Mouse (Mus musculus) MEL (cell line): ENCODE data around the gene Gm12185. TPM values are rescaled to one million over a fixed set of nuclear protein-coding genes. Genes with fewer than 3 reads are reported as not detected.

Source experiments
- DNase-seq: peaks from one replicate; pipeline ENCODE4 v3.0.0; 2011; ENCODE audit warnings: low read depth, low spot score
- H3K27ac ChIP-seq: 2 replicates; pipeline ENCODE4 v1.5.1; 2012; ENCODE audit warnings: low read depth, mild to moderate bottlenecking, control low read depth, low read length, moderate library complexity; ENCODE audit not compliant: control insufficient read depth
- H3K27me3 ChIP-seq, 2 experiments: fragments of 150-350 bp in 1 of 2; sonication (generic) in 1 of 2; 2 replicates each; pipeline ENCODE4 v1.6.1; 2012; ENCODE audit warnings: low read length in 2 of 2, mild to moderate bottlenecking in 2 of 2, improper control_type of control experiment in 1 of 2, moderate library complexity in 1 of 2; ENCODE audit not compliant: insufficient read depth in 2 of 2, control insufficient read depth in 1 of 2
- H3K36me3 ChIP-seq, 2 experiments: 2 replicates each; pipeline ENCODE4 v1.6.1; 2012 to 2014; ENCODE audit warnings: low read length in 2 of 2, improper control_type of control experiment in 1 of 2, inconsistent platforms in 1 of 2, mild to moderate bottlenecking in 1 of 2; ENCODE audit not compliant: insufficient read depth in 2 of 2, control insufficient read depth in 1 of 2
- H3K4me1 ChIP-seq, 2 experiments: fragments of 150-350 bp in 1 of 2; sonication (generic) in 1 of 2; 2 replicates each; pipeline ENCODE4 v1.6.1; 2012; ENCODE audit warnings: low read length in 2 of 2, improper control_type of control experiment in 1 of 2, mild to moderate bottlenecking in 1 of 2; ENCODE audit not compliant: insufficient read depth in 2 of 2, control insufficient read depth in 1 of 2
- H3K4me3 ChIP-seq, 2 experiments: fragments of 150-350 bp in 1 of 2; sonication (generic) in 1 of 2; 2 replicates each; pipeline ENCODE4 v1.5.1; 2012; ENCODE audit warnings: low read depth in 2 of 2, low read length in 2 of 2, mild to moderate bottlenecking in 2 of 2, moderate library complexity in 2 of 2, control low read depth in 1 of 2, improper control_type of control experiment in 1 of 2; ENCODE audit not compliant: control insufficient read depth in 1 of 2, insufficient read depth in 1 of 2
- H3K79me2 ChIP-seq: 2 replicates; pipeline ENCODE4 v1.6.1; 2012; ENCODE audit warnings: mild to moderate bottlenecking, low read length, moderate library complexity; ENCODE audit not compliant: control insufficient read depth, poor library complexity, insufficient read depth
- H3K9ac ChIP-seq: 2 replicates; pipeline ENCODE4 v1.6.1; 2012; ENCODE audit warnings: low read depth, mild to moderate bottlenecking, control low read depth, low read length, moderate library complexity; ENCODE audit not compliant: control insufficient read depth, poor library complexity, severe bottlenecking
- H3K9me3 ChIP-seq: fragments of 150-350 bp; sonication (generic); replicated peaks from 2 replicates; pipeline ENCODE4 v1.6.1; 2012; ENCODE audit warnings: mild to moderate bottlenecking, low read length, improper control_type of control experiment, moderate library complexity; ENCODE audit not compliant: insufficient read depth
- BHLHE40 ChIP-seq: IDR thresholded peaks from 2 replicates; pipeline ENCODE4 v1.6.1; 2012; ENCODE audit warnings: low read depth, mild to moderate bottlenecking, inconsistent platforms, low read length, improper control_type of control experiment, borderline replicate concordance
- CTCF ChIP-seq, 3 experiments: IDR thresholded peaks in 2 of 3; conservative IDR thresholded peaks in 1 of 3; 2 replicates each; pipeline ENCODE4 v1.5.1; 2011 to 2012; ENCODE audit warnings: low read length in 3 of 3, low read depth in 2 of 3, mild to moderate bottlenecking in 2 of 3, improper control_type of control experiment in 1 of 3, inconsistent platforms in 1 of 3, mixed read lengths in 1 of 3, moderate library complexity in 1 of 3; ENCODE audit not compliant: control insufficient read depth in 1 of 3, insufficient read depth in 1 of 3, poor library complexity in 1 of 3, severe bottlenecking in 1 of 3
- E2F4 ChIP-seq: IDR thresholded peaks from 2 replicates; pipeline ENCODE4 v1.6.1; 2011; ENCODE audit warnings: low read depth, low read length, improper control_type of control experiment, borderline replicate concordance
- ELF1 ChIP-seq: IDR thresholded peaks from 2 replicates; pipeline ENCODE4 v1.6.1; 2014; ENCODE audit warnings: low read depth, mild to moderate bottlenecking, inconsistent platforms, low read length, improper control_type of control experiment, moderate library complexity
- EP300 ChIP-seq, 2 experiments: IDR thresholded peaks; 2 replicates each; pipeline ENCODE4 v1.6.1; 2011; ENCODE audit warnings: improper control_type of control experiment in 2 of 2, low read length in 2 of 2, low read depth in 1 of 2, mild to moderate bottlenecking in 1 of 2
- ETS1 ChIP-seq: IDR thresholded peaks from 2 replicates; pipeline ENCODE4 v1.6.1; 2012; ENCODE audit warnings: low read depth, mild to moderate bottlenecking, inconsistent platforms, low read length, improper control_type of control experiment, moderate library complexity
- GABPA ChIP-seq: IDR thresholded peaks from 2 replicates; pipeline ENCODE4 v1.6.1; 2012; ENCODE audit warnings: low read depth, mild to moderate bottlenecking, inconsistent platforms, low read length, improper control_type of control experiment, moderate library complexity
- GATA1 ChIP-seq: IDR thresholded peaks from 2 replicates; pipeline ENCODE4 v1.6.1; 2011; ENCODE audit warnings: low read depth, low read length, improper control_type of control experiment
- HCFC1 ChIP-seq: IDR thresholded peaks from 2 replicates; pipeline ENCODE4 v1.6.1; 2012; ENCODE audit warnings: low read depth, mild to moderate bottlenecking, inconsistent platforms, low read length, improper control_type of control experiment, moderate library complexity
- JUND ChIP-seq: IDR thresholded peaks from 2 replicates; pipeline ENCODE4 v1.6.1; 2011; ENCODE audit warnings: low read depth, mild to moderate bottlenecking, improper control_type of control experiment, low read length
- KAT2A ChIP-seq: conservative IDR thresholded peaks from 2 replicates; pipeline ENCODE4 v1.6.1; 2012; ENCODE audit warnings: low read depth, low read length, improper control_type of control experiment, inconsistent platforms
- MAX ChIP-seq: IDR thresholded peaks from 2 replicates; pipeline ENCODE4 v1.6.1; 2011; ENCODE audit warnings: low read length, improper control_type of control experiment
- MAZ ChIP-seq: IDR thresholded peaks from 2 replicates; pipeline ENCODE4 v1.6.1; 2012; ENCODE audit warnings: low read depth, mild to moderate bottlenecking, inconsistent platforms, low read length, improper control_type of control experiment
- MEF2A ChIP-seq: IDR thresholded peaks from 2 replicates; pipeline ENCODE4 v1.6.1; 2014; ENCODE audit warnings: low read depth, mild to moderate bottlenecking, inconsistent platforms, low read length, improper control_type of control experiment; ENCODE audit not compliant: poor library complexity, insufficient replicate concordance, severe bottlenecking; ENCODE audit errors: extremely low read depth
- MXI1 ChIP-seq: IDR thresholded peaks from 2 replicates; pipeline ENCODE4 v1.6.1; 2011; ENCODE audit warnings: mild to moderate bottlenecking, low read depth, low read length, improper control_type of control experiment
- MYB ChIP-seq: IDR thresholded peaks from 2 replicates; pipeline ENCODE4 v1.6.1; 2011; ENCODE audit warnings: mild to moderate bottlenecking, low read depth, low read length, improper control_type of control experiment
- NELFE ChIP-seq: IDR thresholded peaks from 2 replicates; pipeline ENCODE4 v1.6.1; 2011; ENCODE audit warnings: low read depth, low read length, improper control_type of control experiment
- NRF1 ChIP-seq: IDR thresholded peaks from 2 replicates; pipeline ENCODE4 v1.6.1; 2014; ENCODE audit warnings: low read depth, mild to moderate bottlenecking, inconsistent platforms, low read length, improper control_type of control experiment, moderate library complexity; ENCODE audit not compliant: poor library complexity, insufficient read depth, severe bottlenecking
- POLR2A ChIP-seq, 2 experiments: IDR thresholded peaks; 2 replicates each; pipeline ENCODE4 v1.6.1; 2011 to 2012; ENCODE audit warnings: low read length in 2 of 2, mild to moderate bottlenecking in 2 of 2, control low read depth in 1 of 2, improper control_type of control experiment in 1 of 2, low read depth in 1 of 2, moderate library complexity in 1 of 2; ENCODE audit not compliant: control insufficient read depth in 1 of 2, insufficient read depth in 1 of 2, poor library complexity in 1 of 2
- POLR2AphosphoS2 ChIP-seq: IDR thresholded peaks from 2 replicates; pipeline ENCODE4 v1.6.1; 2011; ENCODE audit warnings: low read length, improper control_type of control experiment
- POLR2AphosphoS5 ChIP-seq: IDR thresholded peaks from 2 replicates; pipeline ENCODE4 v1.6.1; 2012; ENCODE audit warnings: low read depth, borderline replicate concordance, mild to moderate bottlenecking, inconsistent platforms, low read length, moderate library complexity, mixed read lengths
- RCOR1 ChIP-seq: IDR thresholded peaks from 2 replicates; pipeline ENCODE4 v1.6.1; 2012; ENCODE audit warnings: low read depth, mild to moderate bottlenecking, inconsistent platforms, low read length, improper control_type of control experiment
- SIN3A ChIP-seq: IDR thresholded peaks from 2 replicates; pipeline ENCODE4 v1.6.1; 2012; ENCODE audit warnings: low read length, improper control_type of control experiment, inconsistent platforms
- SMC3 ChIP-seq: IDR thresholded peaks from 2 replicates; pipeline ENCODE4 v1.6.1; 2011; ENCODE audit warnings: low read depth, low read length, improper control_type of control experiment
- TAL1 ChIP-seq: IDR thresholded peaks from 2 replicates; pipeline ENCODE4 v1.6.1; 2012; ENCODE audit warnings: mild to moderate bottlenecking, inconsistent platforms, low read length, moderate library complexity, mixed read lengths
- TCF12 ChIP-seq: IDR thresholded peaks from 2 replicates; pipeline ENCODE4 v1.6.1; 2014; ENCODE audit warnings: low read depth, mild to moderate bottlenecking, inconsistent platforms, low read length, improper control_type of control experiment, moderate library complexity
- UBTF ChIP-seq: IDR thresholded peaks from 2 replicates; pipeline ENCODE4 v1.6.1; 2012; ENCODE audit warnings: low read depth, mild to moderate bottlenecking, inconsistent platforms, low read length, improper control_type of control experiment, moderate library complexity, borderline replicate concordance; ENCODE audit not compliant: insufficient read depth
- USF1 ChIP-seq: IDR thresholded peaks from 2 replicates; pipeline ENCODE4 v1.6.1; 2014; ENCODE audit warnings: low read depth, mild to moderate bottlenecking, inconsistent platforms, low read length, improper control_type of control experiment, moderate library complexity
- USF2 ChIP-seq, 2 experiments: IDR thresholded peaks; 2 replicates each; pipeline ENCODE4 v1.6.1; 2011 to 2012; ENCODE audit warnings: improper control_type of control experiment in 2 of 2, low read length in 2 of 2, borderline replicate concordance in 1 of 2, inconsistent platforms in 1 of 2, low read depth in 1 of 2, mild to moderate bottlenecking in 1 of 2; ENCODE audit not compliant: insufficient read depth in 1 of 2
- ZNF384 ChIP-seq: IDR thresholded peaks from 2 replicates; pipeline ENCODE4 v1.6.1; 2012; ENCODE audit warnings: low read depth, mild to moderate bottlenecking, inconsistent platforms, low read length, improper control_type of control experiment
- polyA plus RNA-seq, 2 experiments: library from polyadenylated mRNA; stranded (reverse) in 1 of 2; unstranded in 1 of 2; fragments of >175 nt in 1 of 2; fragments of >200 nt in 1 of 2; gene quantifications; 2 replicates each; pipeline versions ENCODE4 v1.2.1 to v1.2.4; 2012; ENCODE audit warnings: low replicate concordance in 2 of 2, low read depth in 1 of 2; ENCODE audit not compliant: insufficient read length in 2 of 2, insufficient read depth in 1 of 2, missing spikeins in 1 of 2
- total RNA-seq: library from RNA; depleted of rRNA; stranded (reverse); fragments of 300-350 nt; gene quantifications from 2 replicates; pipeline ENCODE4 v1.2.3, GENCODE M21; 2012

Gene Gm12185
- total and polyA plus RNA-seq, 3 experiments: not detected

DNA sequence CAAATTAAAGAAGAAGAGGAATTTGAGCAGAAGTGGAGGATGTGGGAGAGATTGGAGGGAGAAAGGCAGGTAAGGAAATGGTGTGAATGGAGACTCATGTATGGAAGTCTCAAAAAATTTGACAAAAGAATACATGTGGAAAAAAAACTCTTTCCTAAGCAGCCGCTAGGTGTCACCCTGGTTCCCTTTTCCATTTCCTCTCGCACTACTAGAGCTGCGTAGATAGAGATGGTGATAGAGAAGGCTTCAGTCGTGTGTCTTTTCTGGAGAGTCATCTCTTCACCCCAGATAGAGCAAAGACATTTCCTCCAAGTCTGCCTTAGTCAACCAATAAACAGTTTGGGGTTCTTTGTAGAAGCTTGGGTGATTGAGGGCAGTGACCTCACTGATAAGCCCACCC is 117.6 kb downstream of the Gm12185 start (continued):
- no peak for TF ChIP-seq GABPA
- peak; percentile 98 for TF ChIP-seq SMC3
- TF ChIP-seq TCF12: 0 out of 2 replicates have a peak, but pooled peaks have one; percentile 15
- no peak for TF ChIP-seq NRF1
- peak; percentile 21; the same call in 1 of the 2 replicates for TF ChIP-seq NELFE
- peak; percentile 90 for TF ChIP-seq SIN3A
- peak; percentile 80; the same call in 1 of the 2 replicates for TF ChIP-seq JUND
- no peak for TF ChIP-seq POLR2AphosphoS5
- no peak for TF ChIP-seq TAL1
- TF ChIP-seq UBTF: no peak
- no peak for TF ChIP-seq POLR2AphosphoS2
- peak; percentile 68; the same call in 1 of the 2 replicates for TF ChIP-seq MAZ
- TF ChIP-seq KAT2A: no peak
- TF ChIP-seq MEF2A: no peak
- peak; percentile 43 for TF ChIP-seq HCFC1
- TF ChIP-seq ZNF384: peak; percentile 88
- peak; percentile 63 for TF ChIP-seq RCOR1
- TF ChIP-seq, all 39 proteins: peak for 23

DNA sequence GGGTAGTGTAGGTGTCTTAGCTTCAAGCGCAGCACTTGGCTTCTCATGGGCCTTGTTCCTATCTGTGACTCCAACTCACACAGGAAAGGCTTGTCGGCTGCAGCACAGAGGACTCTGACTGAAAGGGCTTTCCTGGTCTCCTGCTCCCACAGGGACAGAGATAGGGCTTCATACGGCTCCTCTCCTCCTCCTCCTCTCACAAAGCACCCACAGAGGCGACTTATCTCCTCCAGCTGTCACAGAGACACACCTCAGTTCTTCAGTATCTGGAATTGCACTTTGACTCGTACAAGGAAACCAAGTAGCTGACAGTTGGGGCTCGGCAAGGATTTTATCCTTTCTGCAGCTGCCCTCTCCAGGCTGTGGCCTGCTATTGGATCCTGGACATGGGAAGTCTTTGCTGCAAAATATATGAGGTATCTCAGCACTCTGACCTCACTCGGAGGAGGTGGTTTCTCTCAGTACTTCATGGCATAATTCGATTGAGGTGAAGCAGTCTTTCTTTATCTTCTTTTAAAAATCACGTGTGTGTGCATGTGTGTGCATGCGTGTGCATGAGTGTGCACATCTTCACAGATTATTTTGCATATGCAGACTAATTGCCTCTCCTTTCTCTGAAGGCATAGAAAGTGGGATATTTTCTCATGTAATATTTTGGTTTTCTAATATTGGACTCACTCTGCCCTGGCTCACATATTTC is 118.3 kb downstream of the Gm12185 start:
- peak overlapping the region; percentile 89 for H3K9ac ChIP-seq
- peak overlapping the region; percentile 65 to 86 for H3K4me3 ChIP-seq
- peaks cover 11 to 31% of the 10 kb centered on the region in 2 experiments for H3K4me1 ChIP-seq
- TF ChIP-seq USF1: peak; percentile 43; the same call in 1 of the 2 replicates
- TF ChIP-seq MYB: peak; percentile 85
- peak; percentile 86 for TF ChIP-seq GATA1
- no peak for TF ChIP-seq POLR2AphosphoS2
- TF ChIP-seq SMC3: 0 out of 2 replicates have a peak, but pooled peaks have one; percentile 9
- no peak for TF ChIP-seq ELF1
- TF ChIP-seq TCF12: peak; percentile 74
- no peak for TF ChIP-seq NRF1
- no peak; the same call in none of the 2 replicates for TF ChIP-seq HCFC1
- no peak for TF ChIP-seq POLR2AphosphoS5
- no peak for TF ChIP-seq UBTF
- no peak; the same call in 1 of the 2 replicates for TF ChIP-seq MAZ
- no peak for TF ChIP-seq USF2 (IDR thresholded peaks at IDR 0.05; ENCODE audit: borderline replicate concordance in 1 of 2, insufficient read depth in 1 of 2, low read depth in 1 of 2, low read length in 2 of 2)
- TF ChIP-seq MAX: peak; percentile 53; the same call in 1 of the 2 replicates
- TF ChIP-seq MEF2A: no peak
- TF ChIP-seq MXI1: peak; percentile 72
- TF ChIP-seq EP300 (IDR thresholded peaks at IDR 0.05; ENCODE audit: low read depth in 1 of 2, low read length in 2 of 2): peak; percentile 73 to 89
- TF ChIP-seq BHLHE40: peak; percentile 72; the same call in 1 of the 2 replicates
- TF ChIP-seq POLR2A (IDR thresholded peaks at IDR 0.05; ENCODE audit: control insufficient read depth in 1 of 2, insufficient read depth in 1 of 2, low read depth in 1 of 2, low read length in 2 of 2, poor library complexity in 1 of 2): peak; percentile 16 to 60; a peak in 1 of 4 replicates
- no peak; the same call in 1 of the 2 replicates for TF ChIP-seq NELFE
- TF ChIP-seq CTCF (IDR thresholded peaks at IDR 0.05 in 2 of 3, conservative IDR thresholded peaks at IDR 0.05 in 1 of 3; ENCODE audit: control insufficient read depth in 1 of 3, insufficient read depth in 1 of 3, low read depth in 2 of 3, low read length in 3 of 3, poor library complexity in 1 of 3, severe bottlenecking in 1 of 3): peak in 2 of 3 experiments; percentile 19 to 33; a peak in 4 of 6 replicates
- TF ChIP-seq E2F4: no peak
- no peak for TF ChIP-seq KAT2A
- peak; percentile 92 for TF ChIP-seq ETS1

More for the DNA sequence above, 118.3 kb downstream of the Gm12185 start:
- H3K27ac ChIP-seq: peak overlapping the region; percentile 95
- DNase-seq: peak; percentile 93
- H3K27me3 ChIP-seq: no peaks in the 10 kb centered on the region
- peaks cover 16% of the 10 kb centered on the region; the same call in 1 of the 2 replicates for H3K79me2 ChIP-seq
- H3K9me3 ChIP-seq: no peaks in the 10 kb centered on the region
- H3K36me3 ChIP-seq: peaks cover 0 to 17% of the 10 kb centered on the region in 2 experiments; a peak in 2 of 4 replicates
